Mouse (Mus musculus): ENCODE data around the gene Nek7. TPM values are rescaled to one million over a fixed set of nuclear protein-coding genes. Genes with fewer than 3 reads are reported as not detected.

Gene Nek7
- polyA plus RNA-seq, 1 experiment from 2014 or later, result 53.9 TPM

- Histone ChIP-seq H3K4me3 (no peak overlapping the region), H3K27me3 (replicated peaks) (no peaks in the 10 kb centered on the region), H3K9me3 (replicated peaks) (no peaks in the 10 kb centered on the region), H3K4me2 (peak overlapping the region; percentile 31), H3K4me1 (replicated peaks) (no peaks in the 10 kb centered on the region), H3K9ac (no peak overlapping the region), H3K36me3 (no peaks in the 10 kb centered on the region), H3K27ac (ENCODE audit: poor library complexity, severe bottlenecking) (no peak overlapping the region)
- WGBS, result 51% methylated on average over 15 of the region's 15 CpGs
- ATAC-seq (ENCODE audit: insufficient number of reproducible peaks, low FRiP score), result no peak
Measured at GRCm38 (mm10) chr1:138448635-138449475, 171.1 kb downstream of the Nek7 start.

GRCm38 (mm10) chr1:138446846-138447245 lies 173.1 kb downstream of the Nek7 start:
- Histone ChIP-seq H3K36me3 (no peaks in the 10 kb centered on the region), H3K27ac (ENCODE audit: poor library complexity, severe bottlenecking) (no peak overlapping the region), H3K4me2 (no peak overlapping the region), H3K9me3 (replicated peaks) (no peaks in the 10 kb centered on the region), H3K9ac (no peak overlapping the region), H3K4me1 (replicated peaks) (no peaks in the 10 kb centered on the region), H3K4me3 (no peak overlapping the region), H3K27me3 (replicated peaks) (no peaks in the 10 kb centered on the region)
- ATAC-seq (ENCODE audit: insufficient number of reproducible peaks, low FRiP score), result no peak
- WGBS, result 87% methylated on average over 1 of the region's 1 CpGs

Other genes with a start within 250 kb of the Nek7 start
- 1.0 and 1.2 TPM in 2 replicates for gene Lhx9, start 228.4 kb upstream of the Nek7 start, polyA plus RNA-seq (2016; fragmentation: Nextera tagmentation; extraction: Ambion mirVana)
- gene 2310009B15Rik, start 236.7 kb upstream of the Nek7 start, polyA plus RNA-seq (2016; fragmentation: Nextera tagmentation; extraction: Ambion mirVana), result 26.6 and 31.3 TPM in 2 replicates